Mouse (Mus musculus) midbrain, postnatal 0 days (tissue): ENCODE data around the gene Ankrd61. TPM values are rescaled to one million over a fixed set of nuclear protein-coding genes. Genes with fewer than 3 reads are reported as not detected.

ENCODE experiments used
- ATAC-seq: fragments of 200-750 bp; cut with Nextera tagmentation; 2 replicates; pipeline ENCODE4 v1.8.0; 2017; ENCODE audit warnings: moderate number of reproducible peaks, mild to moderate bottlenecking, moderate TSS enrichment, moderate library complexity; ENCODE audit not compliant: low FRiP score
- DNase-seq: peaks from one replicate; pipeline ENCODE4 v3.0.0-alpha.2; 2015; ENCODE audit warnings: low spot score
- H3K27ac ChIP-seq: fragments of 300-500 bp; sonication (generic); 2 replicates; pipeline ENCODE4 v1.5.1; 2014; ENCODE audit warnings: low read depth, mild to moderate bottlenecking, low read length, mixed read lengths
- H3K27me3 ChIP-seq: fragments of 300-500 bp; sonication (generic); 2 replicates; pipeline ENCODE4 v1.6.1; 2014; ENCODE audit warnings: low read length, control low read depth, mixed read lengths; ENCODE audit not compliant: insufficient read depth
- H3K36me3 ChIP-seq: fragments of 300-500 bp; sonication (generic); 2 replicates; pipeline ENCODE4 v1.6.1; 2014; ENCODE audit warnings: low read length, control low read depth, mixed read lengths; ENCODE audit not compliant: insufficient read depth
- H3K4me1 ChIP-seq: fragments of 300-500 bp; sonication (generic); 2 replicates; pipeline ENCODE4 v1.6.1; 2014; ENCODE audit warnings: mild to moderate bottlenecking, control low read depth, antibody characterized with exemption, low read length, mixed read lengths; ENCODE audit not compliant: insufficient read depth
- H3K4me2 ChIP-seq: fragments of 300-500 bp; sonication (generic); 2 replicates; pipeline ENCODE4 v1.6.1; 2014; ENCODE audit warnings: low read depth, mild to moderate bottlenecking, low read length, mixed read lengths; ENCODE audit not compliant: poor library complexity, severe bottlenecking
- H3K4me3 ChIP-seq: fragments of 300-500 bp; sonication (generic); 2 replicates; pipeline ENCODE4 v1.5.1; 2014; ENCODE audit warnings: low read depth, mild to moderate bottlenecking, low read length, moderate library complexity
- H3K9ac ChIP-seq: fragments of 300-500 bp; sonication (generic); replicated peaks from 2 replicates; pipeline ENCODE4 v1.6.1; 2014; ENCODE audit warnings: mild to moderate bottlenecking, low read length, moderate library complexity, mixed read lengths; ENCODE audit not compliant: poor library complexity, severe bottlenecking
- H3K9me3 ChIP-seq: fragments of 300-500 bp; sonication (generic); 2 replicates; pipeline ENCODE4 v1.6.1; 2016; ENCODE audit warnings: low read length, control low read depth
- CTCF ChIP-seq: IDR thresholded peaks from 2 replicates; pipeline ENCODE4 v1.5.1; 2016; ENCODE audit warnings: antibody characterized with exemption, mild to moderate bottlenecking
- WGBS: fragments of 180-500 bp; shearing (Covaris S2); extraction: QIAGEN DNeasy Blood & Tissue Kit; methylation state at CpG from one replicate; pipeline ENCODE4 v1.1.7; 2014; 5-methylcytosine and 5-hydroxymethylcytosine counted together
- polyA plus RNA-seq: library from polyadenylated mRNA; unstranded; fragments of >200 nt; fragmentation: Nextera tagmentation; extraction: Ambion mirVana; gene quantifications from 2 replicates; pipeline ENCODE4 v1.2.1, GENCODE M21; 2015
- total RNA-seq: library from RNA; depleted of rRNA; stranded (reverse); fragments of >200 nt; gene quantifications from 2 replicates; pipeline ENCODE4 v1.2.3, GENCODE M21; 2014; rRNA removed

Gene Ankrd61
- total and polyA plus RNA-seq, 2 experiments from 2014 or later, result 0.21 TPM; not detected in 1

DNA sequence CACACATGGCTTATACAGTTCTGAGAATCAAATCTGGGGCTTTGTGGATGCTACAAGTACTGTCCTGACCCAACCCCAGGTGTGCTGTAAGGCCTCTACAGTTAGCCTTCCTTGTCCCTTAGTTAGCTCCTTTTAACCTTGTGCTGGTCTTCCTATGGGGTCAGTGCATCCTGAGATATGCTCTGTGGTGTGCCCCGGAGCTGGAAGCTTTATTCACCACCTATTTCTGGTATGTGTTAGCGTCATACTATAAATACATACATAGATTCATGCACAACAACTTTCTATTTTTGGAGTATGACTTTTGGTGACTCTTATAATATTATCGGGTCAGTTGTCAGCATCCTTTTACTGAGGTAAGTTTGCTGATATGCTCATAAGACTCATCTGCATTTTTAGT is 12.2 kb downstream of the Ankrd61 start:
- Histone ChIP-seq H3K4me2 (no peak overlapping the region), H3K4me1 (no peaks in the 10 kb centered on the region), H3K27me3 (no peaks in the 10 kb centered on the region), H3K36me3 (peaks cover 79% of the 10 kb centered on the region), H3K27ac (no peak overlapping the region), H3K9ac (no peak overlapping the region), H3K9me3 (no peaks in the 10 kb centered on the region), H3K4me3 (no peak overlapping the region)
- no peak for TF ChIP-seq CTCF
- 98% methylated on average over 3 of the region's 3 CpGs for WGBS
- no peak for DNase-seq
- ATAC-seq, result no peak

DNA sequence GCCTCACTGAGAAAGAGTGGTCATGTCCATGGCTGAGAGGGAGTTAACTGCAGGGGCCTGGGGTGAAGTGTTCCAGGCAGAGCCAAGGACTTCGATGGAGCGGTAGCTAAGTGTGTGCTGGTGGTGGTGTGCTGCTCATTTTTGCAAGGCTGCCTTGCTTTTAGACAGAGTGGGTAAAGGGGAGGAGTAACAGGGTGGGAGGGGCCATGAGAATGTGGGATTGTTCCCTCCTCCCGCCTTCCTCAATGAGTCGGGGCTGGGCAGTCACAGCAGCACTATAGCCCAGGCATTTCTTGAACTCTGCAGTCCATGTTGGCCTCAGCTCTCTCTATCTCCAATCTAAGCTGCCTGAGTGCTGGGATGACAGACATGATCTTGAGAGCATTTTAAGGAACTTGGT is 22.9 kb downstream of the Ankrd61 start:
- H3K4me3 ChIP-seq, result no peak overlapping the region
- TF ChIP-seq CTCF, result no peak
- H3K4me1 ChIP-seq, result no peaks in the 10 kb centered on the region
- no peak overlapping the region for H3K9ac ChIP-seq
- no peaks in the 10 kb centered on the region for H3K27me3 ChIP-seq
- 66% methylated on average over 4 of the region's 4 CpGs for WGBS
- peaks cover 44% of the 10 kb centered on the region for H3K36me3 ChIP-seq
- no peak for DNase-seq
- no peak overlapping the region for H3K4me2 ChIP-seq
- no peaks in the 10 kb centered on the region for H3K9me3 ChIP-seq
- no peak overlapping the region for H3K27ac ChIP-seq
- ATAC-seq, result no peak

DNA sequence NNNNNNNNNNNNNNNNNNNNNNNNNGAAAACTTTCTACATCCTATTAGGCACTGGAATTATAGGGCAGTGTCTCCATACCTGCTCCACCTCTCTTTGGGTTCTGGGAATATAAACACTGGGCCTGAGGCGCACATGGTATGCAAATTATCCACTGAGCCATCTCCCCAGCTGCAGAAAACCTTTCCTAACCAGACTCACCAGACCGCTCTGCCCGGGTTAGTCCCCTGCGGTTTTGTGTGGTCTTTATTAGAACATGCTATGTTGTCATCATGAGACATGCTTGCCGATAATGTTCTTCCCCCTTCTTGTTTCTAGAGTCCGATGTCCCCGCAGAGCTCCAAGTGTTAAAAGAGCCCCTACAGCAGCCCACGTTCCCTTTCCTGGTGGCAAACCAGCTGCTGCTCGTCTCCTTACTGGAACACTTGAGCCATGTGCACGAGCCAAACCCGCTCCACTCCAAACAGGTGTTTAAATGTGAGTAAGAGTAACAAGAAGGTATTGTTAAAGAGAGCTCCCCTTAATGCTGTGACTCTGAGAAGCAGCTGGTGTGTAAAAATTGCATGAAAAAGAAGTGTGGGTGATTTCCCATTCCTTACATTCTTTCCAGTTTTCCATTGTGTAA is 25.8 kb downstream of the Ankrd61 start:
- TF ChIP-seq CTCF, result no peak
- no peaks in the 10 kb centered on the region for H3K4me1 ChIP-seq
- H3K27me3 ChIP-seq, result no peaks in the 10 kb centered on the region
- ATAC-seq (no peak), DNase-seq (no peak)
- no peak overlapping the region for H3K27ac ChIP-seq
- no peak overlapping the region for H3K4me3 ChIP-seq
- H3K9ac ChIP-seq, result no peak overlapping the region
- peaks cover 29% of the 10 kb centered on the region for H3K36me3 ChIP-seq
- H3K9me3 ChIP-seq, result no peaks in the 10 kb centered on the region
- H3K4me2 ChIP-seq, result no peak overlapping the region
- 88% methylated on average over 11 of the region's 11 CpGs for WGBS

Other genes starting within 250 kb of the Ankrd61 start
- 23.1 and 24.3 TPM in 2 replicates for gene Usp42, start 165.4 kb downstream of the Ankrd61 start, total RNA-seq
- gene Usp42, start 165.4 kb downstream of the Ankrd61 start, polyA plus RNA-seq, result 18.8 TPM in 2 replicates
- gene Eif2ak1, start 79.9 kb downstream of the Ankrd61 start, total RNA-seq, result 24.9 and 28.8 TPM in 2 replicates
- gene Eif2ak1, start 79.9 kb downstream of the Ankrd61 start, polyA plus RNA-seq, result 32.6 and 34.8 TPM in 2 replicates
- 52.9 and 64.0 TPM in 2 replicates for gene Aimp2, start 12.2 kb upstream of the Ankrd61 start, total RNA-seq
- 68.4 and 74.7 TPM in 2 replicates for gene Aimp2, start 12.2 kb upstream of the Ankrd61 start, polyA plus RNA-seq
- 14.0 and 20.2 TPM in 2 replicates for gene Pms2, start 12.3 kb upstream of the Ankrd61 start, total RNA-seq
- gene Pms2, start 12.3 kb upstream of the Ankrd61 start, polyA plus RNA-seq, result 20.2 and 24.8 TPM in 2 replicates
- 0.76 TPM in 1 of 2 replicates, not detected in the other for gene Gm42421, start 30.5 kb upstream of the Ankrd61 start, total RNA-seq
- 1.1 and 2.4 TPM in 2 replicates for gene Gm42421, start 30.5 kb upstream of the Ankrd61 start, polyA plus RNA-seq
- gene Rsph10b, start 35.4 kb upstream of the Ankrd61 start, total RNA-seq, result 4.1 and 5.8 TPM in 2 replicates
- gene Rsph10b, start 35.4 kb upstream of the Ankrd61 start, polyA plus RNA-seq, result 4.2 and 6.8 TPM in 2 replicates
- 46.9 and 72.6 TPM in 2 replicates for gene Ccz1, start 117.2 kb upstream of the Ankrd61 start, total RNA-seq
- gene Ccz1, start 117.2 kb upstream of the Ankrd61 start, polyA plus RNA-seq, result 69.3 and 70.3 TPM in 2 replicates
- gene Ocm, start 129.0 kb upstream of the Ankrd61 start, total RNA-seq, result not detected in 2 replicates
- gene Ocm, start 129.0 kb upstream of the Ankrd61 start, polyA plus RNA-seq, result 0.25 and 0.43 TPM in 2 replicates
- gene Lmtk2, start 202.8 kb upstream of the Ankrd61 start, total RNA-seq, result 67.2 and 69.9 TPM in 2 replicates
- 7.1 and 7.3 TPM in 2 replicates for gene Lmtk2, start 202.8 kb upstream of the Ankrd61 start, polyA plus RNA-seq